Mouse (Mus musculus): ENCODE measurements around the gene Olfr91. TPM values are rescaled to one million over a fixed set of nuclear protein-coding genes. Genes with fewer than 3 reads are reported as not detected.

The Olfr91 gene
- polyA plus RNA-seq, 1 experiment from 2014 or later: not detected

Other genes starting within 250 kb of the Olfr91 start
- gene Trim15, start 231.1 kb downstream of the Olfr91 start, polyA plus RNA-seq (2015; fragmentation: Nextera tagmentation; extraction: Ambion mirVana): 0.64 and 0.83 TPM in 2 replicates
- gene Trim10, start 228.7 kb downstream of the Olfr91 start, polyA plus RNA-seq (2015; fragmentation: Nextera tagmentation; extraction: Ambion mirVana): 1.4 and 1.7 TPM in 2 replicates
- 0.06 and 0.14 TPM in 2 replicates for gene Trim40, start 208.2 kb downstream of the Olfr91 start, polyA plus RNA-seq (2015; fragmentation: Nextera tagmentation; extraction: Ambion mirVana)
- not detected in 2 replicates for gene Trim31, start 200.2 kb downstream of the Olfr91 start, polyA plus RNA-seq (2015; fragmentation: Nextera tagmentation; extraction: Ambion mirVana)
- gene Rnf39, start 155.4 kb downstream of the Olfr91 start, polyA plus RNA-seq (2015; fragmentation: Nextera tagmentation; extraction: Ambion mirVana): 1.5 and 1.7 TPM in 2 replicates
- 154 and 168 TPM in 2 replicates for gene Ppp1r11, start 146.5 kb downstream of the Olfr91 start, polyA plus RNA-seq (2015; fragmentation: Nextera tagmentation; extraction: Ambion mirVana)
- gene Znrd1, start 139.7 kb downstream of the Olfr91 start, polyA plus RNA-seq (2015; fragmentation: Nextera tagmentation; extraction: Ambion mirVana): 55.2 and 55.6 TPM in 2 replicates
- 5.4 and 5.8 TPM in 2 replicates for gene Znrd1as, start 139.7 kb downstream of the Olfr91 start, polyA plus RNA-seq (2015; fragmentation: Nextera tagmentation; extraction: Ambion mirVana)
- 0.30 and 0.38 TPM in 2 replicates for gene 2410137M14Rik, start 117.0 kb downstream of the Olfr91 start, polyA plus RNA-seq (2015; fragmentation: Nextera tagmentation; extraction: Ambion mirVana)
- 2.5 and 3.1 TPM in 2 replicates for gene H2-M5, start 108.7 kb downstream of the Olfr91 start, polyA plus RNA-seq (2015; fragmentation: Nextera tagmentation; extraction: Ambion mirVana)
- 222 and 250 TPM in 2 replicates for gene Zfp57, start 97.1 kb downstream of the Olfr91 start, polyA plus RNA-seq (2015; fragmentation: Nextera tagmentation; extraction: Ambion mirVana)
- gene Mog, start 74.9 kb downstream of the Olfr91 start, polyA plus RNA-seq (2015; fragmentation: Nextera tagmentation; extraction: Ambion mirVana): 2.3 TPM in 2 replicates
- gene Gabbr1, start 52.3 kb downstream of the Olfr91 start, polyA plus RNA-seq (2015; fragmentation: Nextera tagmentation; extraction: Ambion mirVana): 85.2 and 86.0 TPM in 2 replicates
- gene Olfr90, start 9.8 kb downstream of the Olfr91 start, polyA plus RNA-seq (2015; fragmentation: Nextera tagmentation; extraction: Ambion mirVana): 0.08 TPM in 1 of 2 replicates, not detected in the other
- not detected in 2 replicates for gene Olfr92, start 21.8 kb upstream of the Olfr91 start, polyA plus RNA-seq (2015; fragmentation: Nextera tagmentation; extraction: Ambion mirVana)
- gene Olfr93, start 63.2 kb upstream of the Olfr91 start, polyA plus RNA-seq (2015; fragmentation: Nextera tagmentation; extraction: Ambion mirVana): not detected in 2 replicates
- 0.17 TPM in 1 of 2 replicates, not detected in the other for gene Ubd, start 95.6 kb upstream of the Olfr91 start, polyA plus RNA-seq (2015; fragmentation: Nextera tagmentation; extraction: Ambion mirVana)
- gene Olfr94, start 102.7 kb upstream of the Olfr91 start, polyA plus RNA-seq (2015; fragmentation: Nextera tagmentation; extraction: Ambion mirVana): not detected in 2 replicates
- gene Olfr95, start 114.8 kb upstream of the Olfr91 start, polyA plus RNA-seq (2015; fragmentation: Nextera tagmentation; extraction: Ambion mirVana): 0.05 TPM in 1 of 2 replicates, not detected in the other
- not detected in 2 replicates for gene Olfr96, start 121.9 kb upstream of the Olfr91 start, polyA plus RNA-seq (2015; fragmentation: Nextera tagmentation; extraction: Ambion mirVana)
- not detected in 2 replicates for gene Olfr97, start 139.1 kb upstream of the Olfr91 start, polyA plus RNA-seq (2015; fragmentation: Nextera tagmentation; extraction: Ambion mirVana)
- not detected in 2 replicates for gene Olfr98, start 165.5 kb upstream of the Olfr91 start, polyA plus RNA-seq (2015; fragmentation: Nextera tagmentation; extraction: Ambion mirVana)
- gene H2-M3, start 171.9 kb upstream of the Olfr91 start, polyA plus RNA-seq (2015; fragmentation: Nextera tagmentation; extraction: Ambion mirVana): 0.87 and 1.5 TPM in 2 replicates
- gene Olfr99, start 185.2 kb upstream of the Olfr91 start, polyA plus RNA-seq (2015; fragmentation: Nextera tagmentation; extraction: Ambion mirVana): not detected in 2 replicates
- not detected in 2 replicates for gene Olfr101, start 206.0 kb upstream of the Olfr91 start, polyA plus RNA-seq (2015; fragmentation: Nextera tagmentation; extraction: Ambion mirVana)
- not detected in 2 replicates for gene Olfr102, start 218.8 kb upstream of the Olfr91 start, polyA plus RNA-seq (2015; fragmentation: Nextera tagmentation; extraction: Ambion mirVana)
- gene Olfr103, start 241.4 kb upstream of the Olfr91 start, polyA plus RNA-seq (2015; fragmentation: Nextera tagmentation; extraction: Ambion mirVana): not detected in 2 replicates

All from hindbrain, embryonic 15.5 days (tissue).